Mouse (Mus musculus): ENCODE results near the gene Slc25a18. TPM values are rescaled to one million over a fixed set of nuclear protein-coding genes. Genes with fewer than 3 reads are reported as not detected.

Gene Slc25a18
- polyA plus RNA-seq, 2 experiments, result 0.08 to 0.09 TPM

GRCm38 (mm10) chr6:120841754-120842153 is 68.4 kb downstream of the Slc25a18 start:
- TF ChIP-seq CTCF (IDR thresholded peaks at IDR 0.05; ENCODE audit: low read depth) (no peak), EP300 (IDR thresholded peaks at IDR 0.05; ENCODE audit: low read depth) (peak; percentile 88)
- peak in 1 of 3 experiments; percentile 76 for DNase-seq (ENCODE audit: low read depth in 3 of 3, low spot score in 3 of 3)
- peak overlapping the region in 1 of 2 experiments; percentile 6; a peak in 1 of 4 replicates for H3K4me3 ChIP-seq (ENCODE audit: insufficient read depth in 1 of 2, low read depth in 2 of 2, low read length in 2 of 2)
- WGBS (ENCODE audit: insufficient replicate concordance), result 42% methylated on average over 5 of the region's 5 CpGs
- H3K9ac ChIP-seq (replicated peaks), result peak overlapping the region; percentile 41
- H3K27me3 ChIP-seq (ENCODE audit: control insufficient read depth, insufficient read depth, low read length), result no peaks in the 10 kb centered on the region
- H3K4me1 ChIP-seq (replicated peaks; ENCODE audit: control insufficient read depth in 2 of 2, insufficient read depth in 2 of 2, low read length in 1 of 2), result peaks cover 24 to 25% of the 10 kb centered on the region in 2 experiments
- no peaks in the 10 kb centered on the region for H3K9me3 ChIP-seq (ENCODE audit: control insufficient read depth, low read length)
- H3K4me2 ChIP-seq (ENCODE audit: low read depth), result peak overlapping the region; percentile 40
- peaks cover 3% of the 10 kb centered on the region; the same call in 1 of the 2 replicates for H3K36me3 ChIP-seq (replicated peaks; ENCODE audit: control insufficient read depth, insufficient read depth, low read depth)
- peak overlapping the region; percentile 34 for H3K27ac ChIP-seq
- ATAC-seq (ENCODE audit: insufficient read depth), result peak; percentile 70

Small RNA genes within 50 kb of the gene (microRNA-seq; reads per million reads assigned to microRNA genes)
- not detected for gene Gm25193

Other genes starting within 250 kb of the Slc25a18 start
- 8.4 and 8.8 TPM in 2 replicates for gene Hdhd5, start 242.3 kb upstream of the Slc25a18 start, polyA plus RNA-seq (2012; rRNA removed)
- gene Hdhd5, start 242.3 kb upstream of the Slc25a18 start, polyA plus RNA-seq (2014; fragmentation: Nextera tagmentation; extraction: Ambion mirVana), result 5.6 and 6.1 TPM in 2 replicates
- 5.5 and 6.2 TPM in 2 replicates for gene Cecr2, start 107.2 kb upstream of the Slc25a18 start, polyA plus RNA-seq (2012; rRNA removed)
- 7.1 and 8.2 TPM in 2 replicates for gene Cecr2, start 107.2 kb upstream of the Slc25a18 start, polyA plus RNA-seq (2014; fragmentation: Nextera tagmentation; extraction: Ambion mirVana)
- 43.2 and 73.8 TPM in 2 replicates for gene Atp6v1e1, start 49.2 kb downstream of the Slc25a18 start, polyA plus RNA-seq (2012; rRNA removed)
- 141 and 145 TPM in 2 replicates for gene Atp6v1e1, start 49.2 kb downstream of the Slc25a18 start, polyA plus RNA-seq (2014; fragmentation: Nextera tagmentation; extraction: Ambion mirVana)
- gene Bcl2l13, start 62.6 kb downstream of the Slc25a18 start, polyA plus RNA-seq (2012; rRNA removed), result 18.1 and 20.0 TPM in 2 replicates
- 28.6 and 34.6 TPM in 2 replicates for gene Bcl2l13, start 62.6 kb downstream of the Slc25a18 start, polyA plus RNA-seq (2014; fragmentation: Nextera tagmentation; extraction: Ambion mirVana)
- gene Bid, start 143.3 kb downstream of the Slc25a18 start, polyA plus RNA-seq (2012; rRNA removed), result 14.5 and 16.2 TPM in 2 replicates
- 25.6 and 26.1 TPM in 2 replicates for gene Bid, start 143.3 kb downstream of the Slc25a18 start, polyA plus RNA-seq (2014; fragmentation: Nextera tagmentation; extraction: Ambion mirVana)